Mouse (Mus musculus): Measurements from ENCODE around the gene Ldah. TPM values are rescaled to one million over a fixed set of nuclear protein-coding genes. Genes with fewer than 3 reads are reported as not detected.
A peak's percentile ranks its signal among the peaks of the same experiment; 100 is the strongest.
"Not testable (repeated sequence)": the region's sequence is repeated elsewhere in the genome, so short reads cannot be mapped to it uniquely, and the experiment has no call there.

The Ldah gene
- polyA plus RNA-seq (2014; fragmentation: Nextera tagmentation; extraction: Ambion mirVana): 65.2 and 67.0 TPM in 2 replicates

DNA sequence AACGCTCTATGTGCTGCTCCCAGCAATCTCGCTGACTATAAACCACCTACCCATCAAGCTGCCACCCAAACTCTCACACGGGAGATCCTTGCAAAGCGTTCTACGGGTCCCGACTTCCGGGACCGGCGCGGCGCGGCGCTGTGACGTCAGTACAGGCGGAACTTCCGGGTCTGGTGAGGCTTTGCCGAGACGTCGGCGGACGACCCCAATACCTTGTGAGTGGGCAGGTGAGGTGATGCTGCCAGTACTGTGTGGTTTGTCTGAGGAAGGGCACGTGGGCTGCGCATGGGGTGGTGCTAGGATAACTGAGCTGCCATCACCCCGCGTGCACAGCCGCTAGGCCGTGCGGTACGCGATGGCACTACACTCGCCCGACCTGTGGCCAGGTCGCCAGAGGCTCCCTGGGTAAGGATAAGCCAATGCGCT lies at the start of gene Ldah:
Ldah (plus strand) TSS at position 130 of the 426 bp plus-strand sequence.
- Histone ChIP-seq H3K4me2 (ENCODE audit: low read depth, low read length) (peak within 1 kb of the TSS; percentile 78), H3K27me3 (ENCODE audit: control insufficient read depth, insufficient read depth, low read length) (no peaks in the 10 kb centered on the region), H3K36me3 (ENCODE audit: control insufficient read depth, insufficient read depth, low read length) (no peaks in the 10 kb centered on the region), H3K4me1 (ENCODE audit: control insufficient read depth, insufficient read depth, low read length) (peaks cover 9% of the 10 kb centered on the region; the same call in 1 of the 2 replicates), H3K4me3 (ENCODE audit: low read depth, low read length) (peak within 1 kb of the TSS; percentile 77), H3K27ac (ENCODE audit: low read depth, low read length) (peak within 1 kb of the TSS; percentile 73), H3K9ac (replicated peaks; ENCODE audit: low read depth, low read length) (peak within 1 kb of the TSS; percentile 89), H3K9me3 (ENCODE audit: control insufficient read depth, low read length) (no peaks in the 10 kb centered on the region)
- WGBS: under 1% methylated on average over 34 of the region's 34 CpGs
- ATAC-seq (ENCODE audit: low read depth): peak; percentile 100

DNA sequence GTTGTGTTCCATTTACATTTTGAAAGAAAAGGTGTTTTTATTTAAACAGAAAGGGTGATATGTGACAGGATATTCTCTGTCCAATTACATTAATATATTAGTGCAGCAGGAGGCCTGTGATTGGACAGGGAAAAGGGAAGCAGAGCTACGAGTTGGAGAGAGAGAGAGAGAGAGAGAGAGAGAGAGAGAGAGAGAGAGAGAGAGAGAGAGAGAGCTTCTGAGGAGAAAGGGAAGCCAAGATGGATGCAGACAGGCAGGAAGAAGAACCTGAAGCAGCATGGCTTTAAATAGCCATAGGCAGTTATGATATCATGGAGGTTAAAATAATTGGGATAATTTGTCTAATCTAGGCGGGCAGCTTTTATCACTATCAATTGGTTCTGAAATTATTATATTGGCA lies 40.2 kb upstream of the Ldah start:
- 72% methylated on average over 2 of the region's 2 CpGs for WGBS
- Histone ChIP-seq H3K27me3 (ENCODE audit: control insufficient read depth, insufficient read depth, low read length) (no peaks in the 10 kb centered on the region), H3K36me3 (ENCODE audit: control insufficient read depth, insufficient read depth, low read length) (no peaks in the 10 kb centered on the region), H3K4me1 (ENCODE audit: control insufficient read depth, insufficient read depth, low read length) (no peaks in the 10 kb centered on the region), H3K27ac (ENCODE audit: low read depth, low read length) (no peak overlapping the region), H3K9me3 (ENCODE audit: control insufficient read depth, low read length) (no peaks in the 10 kb centered on the region), H3K9ac (replicated peaks; ENCODE audit: low read depth, low read length) (no peak overlapping the region), H3K4me2 (ENCODE audit: low read depth, low read length) (no peak overlapping the region), H3K4me3 (ENCODE audit: low read depth, low read length) (no peak overlapping the region)
- no peak for ATAC-seq (ENCODE audit: low read depth)

DNA sequence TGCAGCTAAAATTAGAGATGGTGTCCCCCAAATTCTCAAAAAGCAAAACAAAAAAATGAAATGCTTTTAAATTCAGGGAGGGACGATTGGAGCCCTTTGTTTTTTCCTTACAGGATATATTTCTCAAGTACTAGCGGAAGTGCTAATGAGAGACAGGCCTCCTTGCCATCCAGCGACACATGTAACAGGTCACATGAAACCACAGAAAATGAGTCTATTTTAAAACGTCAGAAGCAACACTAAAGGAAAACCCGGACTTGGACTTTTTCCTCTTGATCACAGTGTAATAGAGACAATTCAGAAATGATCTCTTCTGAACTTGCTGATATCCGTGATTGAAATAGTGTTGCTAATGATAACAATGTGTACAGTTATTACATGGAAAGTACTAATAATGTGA lies 27.0 kb upstream of the Ldah start:
- no peaks in the 10 kb centered on the region for H3K4me1 ChIP-seq (ENCODE audit: control insufficient read depth, insufficient read depth, low read length)
- ATAC-seq (ENCODE audit: low read depth): no peak
- no peak overlapping the region for H3K9ac ChIP-seq (replicated peaks; ENCODE audit: low read depth, low read length)
- H3K27ac ChIP-seq (ENCODE audit: low read depth, low read length): no peak overlapping the region
- H3K36me3 ChIP-seq (ENCODE audit: control insufficient read depth, insufficient read depth, low read length): no peaks in the 10 kb centered on the region
- no peak overlapping the region for H3K4me3 ChIP-seq (ENCODE audit: low read depth, low read length)
- no peaks in the 10 kb centered on the region for H3K9me3 ChIP-seq (ENCODE audit: control insufficient read depth, low read length)
- H3K27me3 ChIP-seq (ENCODE audit: control insufficient read depth, insufficient read depth, low read length): no peaks in the 10 kb centered on the region
- H3K4me2 ChIP-seq (ENCODE audit: low read depth, low read length): no peak overlapping the region
- 83% methylated on average over 6 of the region's 6 CpGs for WGBS

DNA sequence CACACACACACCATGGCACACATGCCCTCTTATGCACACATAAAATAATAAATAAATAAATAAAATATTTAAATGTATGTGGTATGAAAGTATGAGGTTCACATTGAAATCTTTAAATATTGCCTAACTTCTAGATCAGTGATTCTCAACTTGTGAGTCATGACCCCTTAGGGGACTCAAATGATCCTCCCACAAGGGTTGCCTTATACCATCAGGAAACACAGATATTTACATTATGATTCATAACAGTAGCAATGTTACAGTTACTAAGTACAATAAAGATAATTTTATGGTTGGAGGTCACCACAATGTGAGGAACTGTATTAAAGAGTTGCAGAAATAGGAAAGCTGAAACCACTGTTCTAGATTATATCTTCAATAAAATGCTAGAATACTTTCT lies 26.2 kb upstream of the Ldah start:
- Histone ChIP-seq H3K36me3 (ENCODE audit: control insufficient read depth, insufficient read depth, low read length) (no peaks in the 10 kb centered on the region), H3K4me3 (ENCODE audit: low read depth, low read length) (no peak overlapping the region), H3K4me1 (ENCODE audit: control insufficient read depth, insufficient read depth, low read length) (no peaks in the 10 kb centered on the region), H3K9ac (replicated peaks; ENCODE audit: low read depth, low read length) (no peak overlapping the region), H3K27me3 (ENCODE audit: control insufficient read depth, insufficient read depth, low read length) (no peaks in the 10 kb centered on the region), H3K9me3 (ENCODE audit: control insufficient read depth, low read length) (no peaks in the 10 kb centered on the region), H3K27ac (ENCODE audit: low read depth, low read length) (no peak overlapping the region), H3K4me2 (ENCODE audit: low read depth, low read length) (no peak overlapping the region)
- no peak for ATAC-seq (ENCODE audit: low read depth)

DNA sequence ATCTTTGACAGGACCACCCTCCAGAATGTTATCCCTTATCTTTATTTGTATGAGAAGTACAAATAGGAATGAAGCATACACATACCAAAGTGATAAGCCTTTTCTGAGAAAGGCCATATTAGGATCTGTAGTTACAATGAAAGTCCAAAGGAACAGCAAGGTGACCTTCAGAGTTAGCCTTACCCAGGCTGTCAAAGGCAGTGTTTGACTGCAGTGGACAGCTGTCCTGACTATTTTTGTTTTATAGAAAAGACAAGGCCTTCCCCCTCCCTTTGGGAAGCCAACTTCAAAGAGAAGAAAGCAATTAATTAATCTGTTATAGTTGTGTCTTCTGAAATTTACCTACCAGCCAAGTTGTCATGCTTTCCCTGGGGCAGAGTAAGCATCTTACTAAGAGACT lies 23.4 kb upstream of the Ldah start:
- Histone ChIP-seq H3K27me3 (ENCODE audit: control insufficient read depth, insufficient read depth, low read length) (no peaks in the 10 kb centered on the region), H3K9ac (replicated peaks; ENCODE audit: low read depth, low read length) (no peak overlapping the region), H3K4me2 (ENCODE audit: low read depth, low read length) (no peak overlapping the region), H3K36me3 (ENCODE audit: control insufficient read depth, insufficient read depth, low read length) (no peaks in the 10 kb centered on the region), H3K4me3 (ENCODE audit: low read depth, low read length) (no peak overlapping the region), H3K27ac (ENCODE audit: low read depth, low read length) (no peak overlapping the region), H3K4me1 (ENCODE audit: control insufficient read depth, insufficient read depth, low read length) (no peaks in the 10 kb centered on the region), H3K9me3 (ENCODE audit: control insufficient read depth, low read length) (no peaks in the 10 kb centered on the region)
- ATAC-seq (ENCODE audit: low read depth): no peak

DNA sequence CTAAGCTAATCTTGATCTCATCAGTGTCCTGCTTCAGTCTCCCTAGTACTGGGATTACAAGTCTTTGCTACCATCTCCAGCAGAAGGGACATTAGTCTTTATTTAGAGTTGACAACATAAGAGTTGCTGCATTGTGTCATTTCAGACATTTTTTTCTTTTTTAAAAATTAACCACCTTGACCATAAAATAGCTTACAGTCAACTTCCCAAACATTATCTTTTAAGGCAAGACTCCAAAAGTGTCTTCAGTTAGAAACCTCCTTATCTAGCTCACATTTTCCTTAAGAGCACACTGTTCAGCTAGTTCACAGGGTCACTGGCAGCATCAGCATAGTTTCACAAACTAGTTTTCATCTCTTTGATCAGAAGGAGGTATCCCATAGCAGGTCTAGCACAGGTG lies 19.7 kb upstream of the Ldah start:
- no peak overlapping the region for H3K4me3 ChIP-seq (ENCODE audit: low read depth, low read length)
- no peak for ATAC-seq (ENCODE audit: low read depth)
- H3K27me3 ChIP-seq (ENCODE audit: control insufficient read depth, insufficient read depth, low read length): no peaks in the 10 kb centered on the region
- H3K4me1 ChIP-seq (ENCODE audit: control insufficient read depth, insufficient read depth, low read length): no peaks in the 10 kb centered on the region
- no peak overlapping the region for H3K9ac ChIP-seq (replicated peaks; ENCODE audit: low read depth, low read length)
- H3K4me2 ChIP-seq (ENCODE audit: low read depth, low read length): no peak overlapping the region
- H3K27ac ChIP-seq (ENCODE audit: low read depth, low read length): no peak overlapping the region
- H3K9me3 ChIP-seq (ENCODE audit: control insufficient read depth, low read length): no peaks in the 10 kb centered on the region
- no peaks in the 10 kb centered on the region for H3K36me3 ChIP-seq (ENCODE audit: control insufficient read depth, insufficient read depth, low read length)

DNA sequence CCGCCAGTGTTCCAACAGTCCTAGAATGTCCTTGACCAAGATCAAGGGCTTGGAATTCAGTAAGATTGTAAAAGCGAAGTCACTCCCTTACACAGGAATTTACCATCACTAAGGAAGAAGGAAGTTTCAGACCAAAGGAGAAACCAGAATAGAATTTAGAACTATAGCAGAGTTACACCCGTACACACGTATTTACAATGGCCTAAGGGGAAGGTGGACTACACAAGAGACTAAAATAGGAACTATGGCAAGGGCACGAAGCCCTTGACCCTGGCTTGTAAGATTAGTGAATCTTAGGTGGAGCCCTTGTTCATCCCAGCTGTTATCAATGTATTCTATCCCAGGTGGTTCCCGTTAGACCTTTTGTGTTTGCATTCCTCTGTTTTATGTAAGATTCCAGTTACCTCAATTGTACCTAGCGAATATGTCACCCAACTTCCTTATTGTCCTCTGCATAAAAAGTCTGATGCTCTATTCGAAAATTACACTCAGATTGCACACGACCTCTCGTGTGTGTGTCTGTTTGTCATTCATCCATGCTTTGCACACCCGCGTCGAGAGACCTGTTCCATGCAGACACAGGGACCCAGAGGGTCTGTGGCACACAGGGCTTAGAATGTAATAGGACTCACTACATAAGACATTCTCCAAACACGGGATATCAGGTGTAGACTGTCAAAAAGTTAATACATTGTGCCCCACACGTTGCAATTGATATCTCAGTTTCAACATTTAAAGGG lies 18.9 kb upstream of the Ldah start:
- not testable (repeated sequence) for H3K27me3 ChIP-seq (ENCODE audit: control insufficient read depth, insufficient read depth, low read length); H3K36me3 ChIP-seq (ENCODE audit: control insufficient read depth, insufficient read depth, low read length); ATAC-seq (ENCODE audit: low read depth); H3K4me1 ChIP-seq (ENCODE audit: control insufficient read depth, insufficient read depth, low read length); H3K4me3 ChIP-seq (ENCODE audit: low read depth, low read length); H3K9ac ChIP-seq (replicated peaks; ENCODE audit: low read depth, low read length); H3K27ac ChIP-seq (ENCODE audit: low read depth, low read length); H3K4me2 ChIP-seq (ENCODE audit: low read depth, low read length); H3K9me3 ChIP-seq (ENCODE audit: control insufficient read depth, low read length)
- WGBS: 89% methylated on average over 15 of the region's 15 CpGs

DNA sequence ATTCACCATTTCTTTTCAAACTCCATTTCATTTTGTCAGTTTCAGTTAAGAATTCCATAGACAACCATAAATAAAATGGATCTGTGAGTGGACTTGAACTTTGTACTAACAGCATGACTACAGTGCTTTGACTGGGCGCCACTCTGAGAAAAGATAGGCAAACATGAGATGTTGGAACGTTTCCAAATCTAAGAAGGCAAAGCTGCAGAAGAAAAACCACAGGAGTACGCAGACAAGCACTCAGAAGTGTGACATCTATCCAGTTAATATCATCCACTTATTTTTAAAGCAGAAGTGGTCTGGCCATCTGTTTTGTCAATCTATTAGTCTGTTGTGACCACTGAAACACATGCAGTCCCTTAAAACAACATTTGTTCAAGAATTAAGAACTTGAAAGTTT lies 18.2 kb upstream of the Ldah start:
- no peaks in the 10 kb centered on the region for H3K9me3 ChIP-seq (ENCODE audit: control insufficient read depth, low read length)
- no peaks in the 10 kb centered on the region for H3K27me3 ChIP-seq (ENCODE audit: control insufficient read depth, insufficient read depth, low read length)
- H3K4me1 ChIP-seq (ENCODE audit: control insufficient read depth, insufficient read depth, low read length): no peaks in the 10 kb centered on the region
- no peak overlapping the region for H3K4me3 ChIP-seq (ENCODE audit: low read depth, low read length)
- WGBS: 74% methylated on average over 3 of the region's 3 CpGs
- no peak overlapping the region for H3K4me2 ChIP-seq (ENCODE audit: low read depth, low read length)
- H3K27ac ChIP-seq (ENCODE audit: low read depth, low read length): no peak overlapping the region
- H3K9ac ChIP-seq (replicated peaks; ENCODE audit: low read depth, low read length): no peak overlapping the region
- no peaks in the 10 kb centered on the region for H3K36me3 ChIP-seq (ENCODE audit: control insufficient read depth, insufficient read depth, low read length)
- no peak for ATAC-seq (ENCODE audit: low read depth)

DNA sequence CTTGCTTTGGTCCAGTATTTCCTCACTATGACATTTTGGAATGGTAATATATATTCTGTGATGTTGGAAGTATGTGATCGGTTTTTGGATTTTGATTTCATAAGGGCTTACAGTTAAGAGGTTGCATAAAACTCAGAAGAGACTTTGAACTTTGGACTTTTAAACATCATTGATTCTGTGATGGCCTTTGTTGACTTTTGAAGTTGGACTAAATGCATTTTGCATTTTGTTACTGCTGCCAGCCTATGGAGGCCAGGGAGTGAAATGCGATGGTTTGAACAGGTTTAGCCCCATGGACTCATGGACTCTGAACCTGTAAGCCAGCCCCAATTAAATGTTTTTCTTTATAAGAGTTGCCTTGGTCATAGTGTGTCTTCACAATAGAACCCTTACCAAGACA lies 2.2 kb upstream of the Ldah start:
- Histone ChIP-seq H3K9ac (replicated peaks; ENCODE audit: low read depth, low read length) (no peak overlapping the region), H3K4me3 (ENCODE audit: low read depth, low read length) (no peak overlapping the region), H3K4me1 (ENCODE audit: control insufficient read depth, insufficient read depth, low read length) (peaks cover 9% of the 10 kb centered on the region; the same call in 1 of the 2 replicates), H3K27ac (ENCODE audit: low read depth, low read length) (no peak overlapping the region), H3K4me2 (ENCODE audit: low read depth, low read length) (no peak overlapping the region), H3K27me3 (ENCODE audit: control insufficient read depth, insufficient read depth, low read length) (no peaks in the 10 kb centered on the region), H3K36me3 (ENCODE audit: control insufficient read depth, insufficient read depth, low read length) (no peaks in the 10 kb centered on the region), H3K9me3 (ENCODE audit: control insufficient read depth, low read length) (no peaks in the 10 kb centered on the region)
- WGBS: 85% methylated on average over 2 of the region's 2 CpGs
- no peak for ATAC-seq (ENCODE audit: low read depth)
